In genomic region chr13:95475124-95475523, GRCm38 (mm10) we compare ENCODE assay signal across 1 mouse cellular context.
TF ChIP-seq lines count a peak whose summit lies in the region.

No protein-coding gene starts in this region.

TF ChIP-seq in MEL, 35 proteins besides CTCF, POLR2A, EP300 and RAD21:
- TF ChIP-seq MYB (IDR thresholded peaks at IDR 0.05; ENCODE audit: low read depth, low read length) (peak; percentile 56; the same call in 1 of the 2 replicates), ZMIZ1 (IDR thresholded peaks at IDR 0.05; ENCODE audit: low read depth, low read length) (no peak), NRF1 (IDR thresholded peaks at IDR 0.05; ENCODE audit: insufficient read depth, low read depth, low read length, poor library complexity, severe bottlenecking) (no peak), RCOR1 (IDR thresholded peaks at IDR 0.05; ENCODE audit: low read depth, low read length) (peak; percentile 79), KAT2A (conservative IDR thresholded peaks at IDR 0.05; ENCODE audit: low read depth, low read length) (no peak), ETS1 (IDR thresholded peaks at IDR 0.05; ENCODE audit: low read depth, low read length) (peak; percentile 82), MEF2A (IDR thresholded peaks at IDR 0.05; ENCODE audit: extremely low read depth, insufficient replicate concordance, low read depth, low read length, poor library complexity, severe bottlenecking) (no peak), TCF12 (IDR thresholded peaks at IDR 0.05; ENCODE audit: low read depth, low read length) (peak; percentile 91), NELFE (IDR thresholded peaks at IDR 0.05; ENCODE audit: low read depth, low read length) (no peak), USF2 (IDR thresholded peaks at IDR 0.05; ENCODE audit: borderline replicate concordance in 1 of 2, insufficient read depth in 1 of 2, low read depth in 1 of 2, low read length in 2 of 2) (no peak), ZC3H11A (IDR thresholded peaks at IDR 0.05; ENCODE audit: low read depth, low read length) (no peak), MXI1 (IDR thresholded peaks at IDR 0.05; ENCODE audit: low read depth, low read length) (0 out of 2 replicates have a peak, but pooled peaks have one; percentile 33), ELF1 (IDR thresholded peaks at IDR 0.05; ENCODE audit: low read depth, low read length) (no peak), JUND (IDR thresholded peaks at IDR 0.05; ENCODE audit: low read depth, low read length) (no peak), SMC3 (IDR thresholded peaks at IDR 0.05; ENCODE audit: low read depth, low read length) (no peak; the same call in 1 of the 2 replicates), CHD1 (IDR thresholded peaks at IDR 0.05; ENCODE audit: low read depth, low read length) (no peak), CHD2 (IDR thresholded peaks at IDR 0.05; ENCODE audit: low read length) (no peak), HCFC1 (IDR thresholded peaks at IDR 0.05; ENCODE audit: low read depth, low read length) (0 out of 2 replicates have a peak, but pooled peaks have one; percentile 25), GABPA (IDR thresholded peaks at IDR 0.05; ENCODE audit: low read depth, low read length) (no peak), GATA1 (IDR thresholded peaks at IDR 0.05; ENCODE audit: low read depth, low read length) (peak; percentile 84), UBTF (IDR thresholded peaks at IDR 0.05; ENCODE audit: borderline replicate concordance, insufficient read depth, low read depth, low read length) (no peak), BHLHE40 (IDR thresholded peaks at IDR 0.05; ENCODE audit: borderline replicate concordance, low read depth, low read length) (0 out of 2 replicates have a peak, but pooled peaks have one; percentile 20), ZKSCAN1 (IDR thresholded peaks at IDR 0.05; ENCODE audit: low read depth, low read length) (no peak), SIN3A (IDR thresholded peaks at IDR 0.05; ENCODE audit: low read length) (0 out of 2 replicates have a peak, but pooled peaks have one; percentile 58), USF1 (IDR thresholded peaks at IDR 0.05; ENCODE audit: low read depth, low read length) (no peak), POLR2AphosphoS2 (IDR thresholded peaks at IDR 0.05; ENCODE audit: low read length) (no peak), MYC (IDR thresholded peaks at IDR 0.05; ENCODE audit: low read depth, low read length) (no peak), MAFK (IDR thresholded peaks at IDR 0.05; ENCODE audit: borderline replicate concordance, low read depth, low read length) (0 out of 2 replicates have a peak, but pooled peaks have one; percentile 23), ZNF384 (IDR thresholded peaks at IDR 0.05; ENCODE audit: low read depth, low read length) (peak; percentile 90), MAZ (IDR thresholded peaks at IDR 0.05; ENCODE audit: low read depth, low read length) (no peak), TAL1 (IDR thresholded peaks at IDR 0.05; ENCODE audit: low read length) (no peak), E2F4 (IDR thresholded peaks at IDR 0.05; ENCODE audit: borderline replicate concordance, low read depth, low read length) (no peak), POLR2AphosphoS5 (IDR thresholded peaks at IDR 0.05; ENCODE audit: borderline replicate concordance, low read depth, low read length) (no peak), TBP (IDR thresholded peaks at IDR 0.05; ENCODE audit: low read depth, low read length) (no peak), MAX (IDR thresholded peaks at IDR 0.05; ENCODE audit: low read length) (no peak)
TF ChIP-seq in MEL: peak in this region for 11.
